Mouse (Mus musculus) spleen, adult 2 months (tissue): ENCODE data around the gene Nrp2.

Source experiments
- CTCF ChIP-seq: fragments of 200-500 bp; IDR thresholded peaks from 2 replicates; pipeline ENCODE4 v1.5.1; 2011; ENCODE audit warnings: mild to moderate bottlenecking, inconsistent platforms; ENCODE audit not compliant: insufficient read depth, insufficient read length, insufficient replicate concordance; ENCODE audit errors: extremely low read depth
- POLR2A ChIP-seq: fragments of 200-500 bp; IDR thresholded peaks from 2 replicates; pipeline ENCODE4 v1.6.1; 2011; ENCODE audit warnings: low read depth, low read length, inconsistent platforms

- no peak for TF ChIP-seq CTCF
- TF ChIP-seq POLR2A: no peak
Observed at GRCm38 (mm10) chr1:62723891-62724290, 20.8 kb downstream of the Nrp2 start.
